Mouse (Mus musculus) lung, adult 18-20 months (tissue): ENCODE measurements at regions not wholly inside any gene's neighbourhood (a gene's known extent, or its start where the extent isn't known, plus 50 kb on each side); places are given as distances from the start of the nearest gene placed in this dataset.

Source experiments
- DNase-seq, 2 experiments: peaks; one replicate each; pipeline ENCODE4 v3.0.0; 2022; ENCODE audit warnings: mixed read lengths in 2 of 2

DNA sequence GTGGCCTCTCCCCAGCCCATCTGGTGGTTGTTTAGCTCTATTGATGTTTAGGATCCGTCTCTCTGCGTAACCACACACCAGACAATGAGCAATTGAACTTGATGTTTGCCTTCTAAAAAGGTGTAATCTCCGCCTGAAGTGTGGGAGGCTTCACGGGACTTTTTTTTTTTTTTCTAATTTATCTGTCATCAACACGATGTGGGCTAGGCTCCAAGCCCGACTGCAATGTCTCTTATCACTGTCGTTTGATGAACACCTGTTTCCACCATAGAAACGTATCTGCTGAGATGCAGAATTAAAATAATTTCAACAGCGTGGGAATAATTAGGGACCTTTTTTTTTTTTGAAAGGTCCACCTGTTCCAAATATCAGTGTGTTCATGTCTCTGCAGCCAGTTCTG lies 257.0 kb upstream of the Dnajc19 start:
- DNase-seq = no peak

DNA sequence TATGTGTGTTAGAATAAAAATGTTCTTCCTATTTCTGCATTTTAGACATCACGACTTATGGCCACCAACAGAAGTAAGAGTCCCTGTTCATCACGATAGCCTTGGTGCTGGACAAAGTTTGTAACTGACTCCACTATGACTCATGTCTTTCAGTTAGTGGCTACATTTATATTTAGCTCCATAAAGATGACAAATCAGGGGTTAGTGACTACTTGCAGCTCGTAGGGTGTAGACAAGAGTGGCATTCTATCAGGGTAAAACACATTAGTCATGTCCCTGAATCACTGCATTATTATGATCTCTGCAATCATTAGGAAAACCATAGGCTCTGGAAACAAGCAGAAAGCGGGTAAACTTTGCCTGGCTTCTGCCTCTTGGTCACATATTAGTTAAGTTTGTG lies 252.4 kb upstream of the Dnajc19 start:
- no peak for DNase-seq

DNA sequence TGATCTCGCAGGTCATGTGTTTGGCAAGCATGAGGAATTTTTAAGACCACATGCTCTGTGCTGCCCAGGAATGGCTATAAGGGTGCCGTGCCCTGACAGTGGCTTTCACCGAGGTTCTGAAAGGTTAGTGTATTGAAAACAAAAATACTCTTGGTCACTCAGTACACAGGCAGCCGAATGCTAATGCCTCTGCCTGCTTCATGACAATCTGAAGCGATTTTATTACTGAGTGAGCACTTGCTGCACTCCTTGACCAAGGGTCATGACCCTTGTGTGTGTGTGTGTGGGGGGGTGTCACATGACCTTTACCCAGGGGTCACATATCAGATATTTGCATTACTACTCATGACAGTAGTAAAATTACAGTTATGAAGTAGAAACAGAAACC lies 250.8 kb upstream of the Dnajc19 start:
- DNase-seq = no peak

DNA sequence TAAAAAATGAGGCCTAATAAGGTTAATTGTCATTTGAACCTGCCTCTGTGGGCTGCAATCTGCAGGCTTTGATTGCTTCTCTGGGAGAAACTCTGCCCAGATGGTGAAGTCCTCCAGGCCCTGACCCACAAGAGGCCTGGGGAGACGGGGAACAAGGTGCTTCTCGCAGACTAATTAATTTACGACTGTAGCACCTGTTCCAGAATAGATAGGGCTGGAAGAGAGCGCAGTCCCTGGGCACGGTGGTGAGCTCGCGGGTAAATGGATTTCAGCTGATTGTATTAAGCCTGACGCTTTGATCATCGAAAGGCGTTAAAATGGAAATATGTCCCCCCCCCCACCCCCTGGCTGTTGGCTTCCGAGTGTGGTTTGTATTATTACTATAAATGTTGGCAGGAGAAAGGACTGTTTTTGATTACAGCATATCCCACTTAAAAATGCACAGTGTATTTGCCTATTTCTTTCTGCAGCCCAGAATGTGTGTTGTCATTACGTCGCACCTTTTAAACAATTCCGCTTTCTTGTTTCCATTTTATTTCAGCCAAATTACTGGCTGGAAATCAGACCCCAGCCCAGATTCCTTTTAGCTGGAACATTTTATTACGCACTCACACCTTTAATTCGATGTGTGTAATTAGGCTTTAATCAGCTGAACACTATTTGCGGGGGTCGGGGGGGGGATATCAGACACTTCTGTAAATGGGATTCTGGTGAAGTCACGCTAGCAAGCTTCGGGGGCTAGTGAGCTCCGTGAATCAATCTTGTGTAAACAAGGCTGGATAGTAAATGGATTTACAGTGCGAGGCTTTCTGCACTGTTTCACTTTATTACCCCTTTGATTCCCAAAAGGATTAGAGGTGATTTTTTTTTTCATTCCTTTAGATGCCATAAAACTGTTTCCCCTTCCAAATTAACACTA lies 250.1 kb upstream of the Dnajc19 start:
- DNase-seq = no peak

DNA sequence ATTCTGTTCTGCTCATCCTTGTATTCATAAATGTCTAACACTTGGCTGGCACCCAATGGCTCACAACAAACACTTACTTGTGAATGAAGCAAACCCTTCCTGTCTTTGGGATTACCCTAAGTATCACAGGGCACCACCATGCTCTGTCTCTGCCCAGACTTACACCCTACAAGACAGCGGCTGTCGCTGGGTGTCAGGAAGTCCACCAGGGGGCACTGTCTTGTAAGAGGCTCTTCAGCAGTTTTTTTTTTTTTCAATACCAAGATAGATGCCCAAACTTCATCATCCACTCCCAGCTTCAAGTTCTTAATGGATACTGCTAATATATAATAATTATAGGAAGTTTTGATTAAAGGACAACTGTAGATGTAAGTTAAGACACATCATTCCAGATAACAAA lies 247.7 kb upstream of the Dnajc19 start:
- peak in 1 of 2 experiments; percentile 7 for DNase-seq

DNA sequence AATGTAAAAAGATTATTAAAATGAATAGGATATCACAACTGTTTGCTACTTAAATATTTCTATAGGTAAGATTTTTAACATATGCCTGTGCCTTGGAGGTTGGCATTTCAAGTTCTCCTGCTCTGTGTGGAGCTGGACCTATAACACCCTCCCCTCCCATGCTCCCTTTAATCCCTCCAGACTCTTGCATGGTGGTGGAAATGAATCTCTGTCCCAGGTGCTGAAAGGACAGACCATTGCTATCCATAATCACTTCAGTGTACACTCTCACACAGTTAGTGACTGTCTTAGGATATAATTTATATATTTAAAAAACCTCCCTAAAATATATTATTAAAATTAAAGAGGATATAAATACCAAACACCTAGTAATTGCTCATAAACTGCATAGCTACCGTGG lies 244.5 kb upstream of the Dnajc19 start:
- no peak for DNase-seq

DNA sequence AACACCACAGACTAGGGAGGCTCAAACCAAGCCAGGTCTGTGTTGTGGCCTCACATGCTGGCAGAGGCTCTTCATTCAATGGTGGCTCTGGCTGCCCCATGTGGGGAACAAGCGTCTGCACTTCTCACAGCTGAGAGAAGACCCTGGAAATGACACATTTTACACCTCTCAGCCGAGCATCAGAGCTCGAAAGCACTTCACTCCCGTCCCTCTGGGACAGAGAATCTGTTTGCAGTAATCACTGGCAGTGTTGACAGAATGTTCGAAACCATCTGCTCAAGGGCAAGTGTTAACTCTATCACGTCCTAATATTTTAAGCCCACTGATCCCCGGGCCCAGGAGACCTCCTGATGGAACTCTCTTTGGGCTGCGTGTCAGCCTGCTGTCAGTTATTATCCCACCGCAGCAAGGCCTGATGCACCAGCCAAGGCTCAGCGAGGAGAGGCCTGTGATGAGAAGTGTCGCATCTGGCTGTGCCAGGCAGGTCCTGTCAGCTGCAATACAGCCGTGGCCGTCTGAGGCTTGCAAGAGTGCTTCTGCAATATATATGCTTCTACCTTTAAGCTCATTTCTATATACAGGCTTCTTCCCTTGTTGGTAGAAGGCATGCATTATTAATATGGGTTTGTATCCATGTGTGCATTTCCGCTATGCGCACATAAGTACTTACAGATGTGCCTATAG lies 241.5 kb upstream of the Dnajc19 start:
- no peak for DNase-seq

DNA sequence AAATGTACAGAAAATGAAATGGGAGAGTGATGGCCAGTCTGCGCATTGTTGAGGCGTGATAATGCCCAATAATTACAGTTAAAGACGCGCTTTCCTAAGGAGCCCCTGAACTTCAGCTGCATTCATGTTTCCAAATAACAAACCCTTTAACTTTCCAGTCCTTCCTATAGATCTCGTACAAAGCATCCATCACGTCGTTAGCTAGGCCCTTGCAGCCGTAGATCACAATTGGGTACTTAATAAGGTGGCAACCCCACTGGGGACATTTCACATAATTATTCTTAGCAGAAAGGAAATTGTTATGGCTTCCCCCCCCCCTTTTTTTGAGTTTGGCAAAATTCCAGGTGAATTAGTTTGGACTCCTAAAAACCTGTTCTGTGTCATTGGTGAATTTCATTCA lies 233.7 kb upstream of the Dnajc19 start:
- no peak for DNase-seq

DNA sequence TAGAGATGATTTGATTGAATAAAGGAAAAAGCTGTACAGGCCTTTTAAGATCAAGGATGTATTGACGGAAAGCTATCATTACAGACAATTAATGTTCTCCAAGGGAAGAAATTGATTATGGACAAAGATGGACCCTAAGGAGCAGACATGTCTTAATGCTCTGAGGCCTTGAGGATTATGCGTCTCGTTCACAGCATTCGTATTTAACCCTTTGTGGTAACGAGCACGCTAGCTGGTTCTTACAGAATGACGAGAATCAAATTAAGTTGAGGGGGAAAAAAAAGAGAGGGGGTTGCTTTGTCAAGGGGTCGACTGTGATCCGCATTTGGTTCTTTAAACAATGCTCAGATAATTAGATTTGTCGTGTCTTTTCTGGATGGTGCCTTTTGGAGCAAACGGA lies 233.3 kb upstream of the Dnajc19 start:
- no peak for DNase-seq

DNA sequence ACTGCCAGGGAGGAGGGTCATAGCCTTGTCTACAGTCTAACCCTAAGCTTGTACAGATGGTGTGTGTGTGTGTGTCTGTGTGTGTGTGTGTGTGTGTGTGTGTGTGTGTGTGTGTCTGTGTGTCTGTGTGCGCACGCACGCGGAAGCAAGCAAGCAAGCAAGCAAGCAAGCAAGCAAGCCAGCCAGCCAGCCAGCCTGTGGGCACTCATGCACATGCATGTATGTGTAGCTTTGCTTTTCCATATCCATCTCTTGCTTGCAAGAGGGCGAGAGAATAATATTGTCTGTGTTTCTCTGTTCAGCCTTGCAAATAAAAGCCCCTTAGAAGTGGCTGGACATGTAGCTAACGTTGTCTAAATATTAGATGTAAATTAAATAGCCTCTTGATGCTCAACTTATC lies 230.8 kb upstream of the Dnajc19 start:
- no peak for DNase-seq

DNA sequence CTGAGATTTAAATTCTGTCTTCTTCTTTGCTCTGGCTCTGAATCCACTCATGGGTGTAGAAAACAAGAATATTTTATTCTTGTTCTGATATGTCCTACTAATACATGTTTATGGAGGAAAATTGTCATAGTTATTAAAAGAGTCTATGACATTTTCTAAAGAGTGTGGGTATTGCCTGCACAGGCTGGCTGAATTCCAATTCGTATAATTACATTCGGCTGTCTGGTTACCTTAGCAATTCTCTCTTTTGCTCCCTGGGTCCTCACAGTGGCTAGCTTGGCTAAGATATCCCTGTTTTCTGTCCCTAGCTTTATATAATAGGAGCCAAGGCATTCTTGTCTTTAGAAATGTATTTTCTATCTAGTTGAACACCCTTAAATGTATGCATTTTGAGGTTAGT lies 218.5 kb upstream of the Dnajc19 start:
- DNase-seq = no peak

DNA sequence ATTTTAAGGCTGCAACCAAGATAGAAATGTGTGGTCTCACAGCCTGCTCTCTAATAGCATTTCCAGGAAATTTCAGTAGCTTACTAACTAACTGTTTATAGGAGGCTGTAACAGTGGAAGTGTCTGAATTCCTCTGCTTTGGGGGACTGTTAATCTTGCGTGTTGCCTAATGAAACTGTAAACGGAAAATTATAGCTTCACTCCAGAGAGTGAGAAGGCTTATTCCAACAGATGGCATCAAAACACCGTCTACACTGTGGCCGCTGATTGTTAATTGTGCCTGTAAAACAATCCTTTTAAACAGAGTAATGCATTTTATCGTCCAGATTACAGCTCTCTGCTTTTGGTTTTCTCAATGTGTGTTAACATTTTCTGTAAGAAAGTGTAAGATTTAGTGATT lies 206.7 kb upstream of the Dnajc19 start:
- DNase-seq = no peak

DNA sequence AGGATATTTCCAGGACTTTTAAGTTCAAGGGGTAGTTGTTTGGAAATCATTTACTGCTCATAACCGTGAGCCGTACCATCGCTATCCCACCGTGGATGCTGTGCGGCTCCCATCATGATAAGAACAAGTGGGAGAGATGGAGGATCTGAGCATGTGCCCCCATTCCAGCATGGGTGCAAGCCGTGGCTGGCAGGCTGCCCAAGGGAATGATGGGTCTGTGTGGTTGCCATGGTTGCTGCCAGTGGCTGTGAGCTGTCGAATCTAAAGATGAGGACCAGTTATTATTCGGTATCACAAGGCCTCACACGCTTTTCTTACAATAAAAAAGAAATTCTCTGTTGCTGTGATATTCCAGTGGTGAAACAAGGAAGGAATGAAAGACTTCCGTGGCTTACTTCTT lies 189.0 kb upstream of the Dnajc19 start:
- no peak for DNase-seq

DNA sequence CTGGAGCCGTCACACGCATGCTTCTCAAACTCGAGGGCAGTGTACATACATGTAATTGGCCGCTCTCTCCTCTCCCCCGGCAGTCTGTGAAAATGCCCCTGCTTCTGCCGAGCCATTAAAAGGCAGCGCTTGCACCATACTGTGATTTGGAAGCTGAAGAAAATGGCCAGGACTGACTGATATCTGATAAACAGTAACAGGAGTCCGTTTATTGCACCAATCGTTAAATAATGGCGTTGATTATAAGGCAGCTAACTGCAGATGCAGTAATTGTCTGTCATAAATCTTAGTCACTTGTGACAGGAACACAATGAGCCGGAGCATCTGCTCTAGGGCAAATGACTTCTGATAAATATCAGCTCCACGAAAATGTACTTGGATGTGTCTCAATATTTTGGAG lies 185.3 kb upstream of the Dnajc19 start:
- no peak for DNase-seq

DNA sequence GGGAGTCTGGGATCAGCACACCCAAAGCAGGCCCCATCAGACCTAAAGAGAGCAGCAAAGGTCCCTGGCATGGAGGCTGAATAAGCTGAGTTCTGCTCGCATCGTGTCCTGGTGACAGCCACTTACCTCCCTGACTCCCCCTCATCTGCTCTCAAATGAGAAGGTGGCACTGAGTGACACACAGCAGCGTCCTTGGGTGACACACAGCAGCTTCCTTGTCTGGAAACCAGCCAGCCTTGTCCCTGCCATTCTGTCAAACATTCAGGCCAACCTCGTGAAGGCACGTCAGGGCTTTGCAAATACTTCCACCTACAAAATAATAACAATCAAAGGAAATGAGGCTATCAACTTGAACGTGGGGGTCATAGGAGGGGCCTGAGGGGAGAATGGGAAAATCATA lies 183.7 kb upstream of the Dnajc19 start:
- DNase-seq = no peak

DNA sequence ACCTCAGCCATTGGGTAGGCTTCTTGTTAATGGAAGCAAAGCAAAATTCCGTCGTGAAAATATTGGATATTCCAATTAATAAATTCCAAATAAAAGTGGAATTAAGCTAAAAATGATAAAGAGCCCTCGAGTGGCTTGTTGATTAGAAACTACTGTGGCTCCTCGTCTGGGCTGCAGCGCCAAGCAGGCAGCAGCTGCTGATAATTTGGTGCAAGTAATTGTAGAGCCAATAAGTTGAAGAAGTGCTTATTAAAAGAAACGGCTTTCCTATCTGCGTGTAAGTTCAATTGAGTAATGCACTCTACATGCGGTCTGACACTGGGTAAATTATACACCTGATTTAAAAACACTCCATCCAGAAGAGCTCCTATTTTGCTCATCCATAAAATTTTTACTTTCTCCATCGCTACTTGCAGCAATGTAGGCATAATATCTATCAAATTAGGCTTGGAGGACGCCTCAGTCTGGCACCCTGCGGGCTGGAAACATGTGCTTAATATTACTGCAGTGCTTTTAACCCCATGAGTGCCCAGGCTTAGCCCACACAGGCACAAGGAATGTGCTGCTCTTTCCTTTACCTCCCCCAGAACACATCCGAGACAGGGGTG lies 171.7 kb upstream of the Dnajc19 start:
- DNase-seq = no peak

DNA sequence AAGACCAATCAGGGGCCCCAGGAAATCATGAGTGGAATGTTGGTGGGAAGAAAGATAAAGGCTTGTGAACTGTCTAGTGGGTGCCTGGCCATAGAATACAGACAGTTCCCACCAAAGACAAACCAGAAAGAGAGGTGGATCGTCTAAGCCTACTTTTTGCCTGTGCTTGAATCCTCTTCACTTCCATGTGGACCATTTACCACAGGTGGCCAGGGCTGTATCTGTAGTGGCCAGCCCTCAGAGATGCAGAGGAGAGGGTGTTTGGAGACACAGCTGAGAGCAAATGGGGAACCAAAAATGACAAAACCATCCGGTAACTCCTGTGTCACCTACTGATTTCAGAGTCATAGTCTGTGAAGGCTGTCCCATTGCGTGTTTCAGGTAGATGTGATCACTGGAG lies 161.0 kb upstream of the Dnajc19 start:
- no peak for DNase-seq

DNA sequence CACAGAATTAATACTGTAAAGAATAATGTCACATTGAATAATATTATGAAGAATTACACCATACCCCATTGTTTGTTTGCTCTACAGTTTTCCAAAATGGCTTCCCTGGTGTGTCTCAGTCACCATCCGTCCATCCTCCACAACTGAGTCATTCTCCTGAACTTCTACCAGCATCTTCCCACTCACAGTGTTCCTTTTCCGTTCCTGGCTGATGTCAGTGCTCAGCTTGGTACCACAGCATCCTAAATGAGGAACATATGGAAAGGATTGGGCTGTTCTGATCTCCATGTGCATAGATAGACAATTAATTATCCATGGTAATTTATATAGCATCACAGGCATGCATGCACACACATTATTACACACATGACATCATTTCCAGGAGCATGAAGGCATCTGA lies 158.9 kb upstream of the Dnajc19 start:
- DNase-seq = no peak

DNA sequence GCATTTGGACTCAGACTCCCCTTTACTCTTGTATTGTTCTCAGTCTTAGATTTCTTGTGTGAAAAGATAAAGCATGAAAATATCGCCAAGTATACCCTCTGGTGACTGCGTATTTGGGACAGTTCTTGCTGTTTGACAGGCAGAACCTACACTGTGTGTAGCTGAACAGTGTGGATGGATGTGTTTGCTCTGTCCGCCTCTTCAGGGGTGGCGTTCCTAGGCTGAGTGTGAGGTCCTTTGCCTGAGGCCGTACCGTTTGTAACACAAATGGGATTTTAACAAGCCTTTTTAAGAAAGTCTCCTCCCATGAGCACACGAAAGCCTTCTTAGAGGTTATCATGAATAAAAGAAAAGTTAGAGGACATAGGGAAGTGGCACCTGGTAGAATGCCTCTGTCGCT lies 153.3 kb upstream of the Dnajc19 start:
- DNase-seq = no peak

DNA sequence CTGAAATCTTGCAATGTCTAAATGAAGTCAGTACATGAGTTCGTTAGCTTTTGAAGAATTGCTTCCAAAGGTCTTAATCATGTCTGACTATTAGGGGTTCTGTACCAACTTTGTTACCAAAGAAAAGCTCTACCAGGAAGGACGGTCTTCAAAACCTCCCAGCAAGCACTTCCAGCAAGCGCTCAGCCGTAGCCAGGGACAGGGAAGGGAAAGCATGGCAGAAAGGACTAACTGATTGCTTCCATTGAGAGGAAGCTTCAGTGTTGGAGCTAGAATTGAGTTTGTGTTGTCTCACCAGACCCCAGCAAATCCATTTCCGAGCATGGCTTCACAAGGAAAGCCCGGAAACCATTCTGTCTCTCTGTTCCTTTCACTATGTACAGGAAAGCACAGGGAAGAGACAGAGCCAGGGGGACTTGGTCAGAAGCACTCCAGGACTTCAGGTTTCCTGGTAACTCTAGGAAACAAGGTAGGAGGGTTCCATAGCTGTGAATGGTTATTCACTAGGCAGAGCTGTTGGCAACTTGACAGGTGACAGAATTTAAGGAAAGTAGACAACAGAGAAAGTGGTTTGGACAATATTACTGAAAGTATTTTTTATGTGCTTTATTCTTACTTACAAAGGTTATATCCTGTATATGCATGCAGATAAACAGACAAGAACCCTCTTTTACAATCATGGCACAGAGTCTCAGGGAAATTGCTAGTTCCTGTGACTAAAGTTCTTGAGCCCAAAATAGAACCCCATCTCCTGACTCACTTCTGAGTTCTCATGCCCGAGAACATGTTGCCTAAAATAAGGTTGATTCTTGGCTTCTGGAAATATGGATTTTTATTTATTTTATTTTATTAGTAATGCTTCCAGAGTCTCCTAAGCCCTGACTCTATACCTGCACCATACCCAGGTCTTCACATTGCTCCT lies 151.5 kb upstream of the Dnajc19 start:
- no peak for DNase-seq

DNA sequence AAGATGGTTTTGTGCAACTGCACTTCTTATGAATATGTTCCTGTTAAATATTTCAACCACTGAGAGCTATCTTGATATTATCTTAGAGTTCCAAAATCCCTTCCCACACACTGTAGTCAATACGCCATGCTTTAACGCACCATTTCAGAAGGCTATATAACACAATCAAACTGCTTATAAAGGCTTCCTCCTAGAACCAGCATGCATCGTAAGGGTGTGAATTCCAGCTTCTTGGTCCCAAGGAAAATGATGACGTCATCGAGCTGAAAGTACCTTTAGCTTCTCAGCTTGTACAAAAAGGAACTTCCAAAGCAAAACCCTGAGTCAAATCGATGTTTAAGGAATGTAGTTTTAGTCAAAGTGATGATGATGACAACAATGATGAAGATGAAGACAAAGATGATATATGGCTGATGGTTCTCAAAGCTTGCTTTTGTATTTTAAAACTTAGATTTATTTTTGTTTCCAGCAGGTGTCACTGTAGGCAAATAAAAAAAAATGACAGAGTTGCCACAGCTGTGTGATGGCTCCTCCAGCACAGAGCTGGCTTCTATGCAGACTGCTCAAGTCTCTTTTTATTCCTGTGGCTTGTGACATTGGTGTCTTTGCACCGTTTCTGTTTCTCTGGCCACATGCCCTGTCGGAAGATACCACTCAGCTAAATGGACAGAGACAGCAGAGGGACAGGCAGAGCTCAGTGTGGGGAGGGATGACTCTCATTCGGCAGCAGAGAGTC lies 150.6 kb upstream of the Dnajc19 start:
- no peak for DNase-seq

DNA sequence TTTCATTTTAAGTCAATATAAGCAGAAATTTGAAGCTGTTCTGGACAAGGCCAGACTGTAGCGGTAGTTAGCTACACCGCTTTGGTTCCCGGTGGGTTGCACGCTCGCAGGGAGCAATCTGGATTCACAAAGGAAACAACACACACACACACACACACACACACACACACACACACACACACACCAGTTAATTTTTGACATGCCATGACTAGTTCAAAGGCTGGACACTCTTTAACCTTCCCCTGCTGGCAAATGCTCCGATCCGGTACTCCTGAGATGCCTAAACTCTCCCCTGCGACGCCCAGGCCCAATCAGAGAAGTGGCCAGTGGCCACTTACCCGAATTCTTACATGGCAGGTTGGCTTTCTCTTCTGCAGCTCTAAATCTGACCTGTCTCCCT lies 141.2 kb upstream of the Dnajc19 start:
- no peak for DNase-seq
